Mouse (Mus musculus): ENCODE data around the gene Rprd2.

DNA sequence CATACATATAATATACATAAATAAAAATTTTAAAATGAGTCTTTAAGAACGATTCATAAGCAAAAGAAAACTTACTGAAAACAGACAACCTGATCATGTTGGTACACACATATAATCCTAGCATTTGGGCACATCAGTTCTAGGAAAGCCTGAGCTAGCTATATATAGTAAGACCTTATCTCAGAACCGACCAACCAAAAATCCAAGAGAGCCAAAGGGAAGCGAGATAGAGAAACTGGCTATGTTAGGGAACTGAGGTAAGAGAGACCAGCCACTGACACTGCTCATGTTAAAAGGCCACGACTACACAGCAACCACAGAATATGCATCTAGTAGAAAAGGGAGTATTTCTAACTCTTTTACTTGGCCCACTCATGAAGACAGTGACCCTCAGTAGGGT lies 31.9 kb upstream of the Rprd2 start:
- TF ChIP-seq GATA1 (IDR thresholded peaks at IDR 0.05; ENCODE audit: low read length) (no peak), TAL1 (IDR thresholded peaks at IDR 0.05; ENCODE audit: low read length) (no peak)

Measured in erythroblast, embryonic 14.5 days (primary cell).